Mouse (Mus musculus): Measurements from ENCODE around the gene Nos1ap. TPM values are rescaled to one million over a fixed set of nuclear protein-coding genes. Genes with fewer than 3 reads are reported as not detected.

The Nos1ap gene
- polyA plus RNA-seq, 1 experiment from 2014 or later = 14.8 TPM

DNA sequence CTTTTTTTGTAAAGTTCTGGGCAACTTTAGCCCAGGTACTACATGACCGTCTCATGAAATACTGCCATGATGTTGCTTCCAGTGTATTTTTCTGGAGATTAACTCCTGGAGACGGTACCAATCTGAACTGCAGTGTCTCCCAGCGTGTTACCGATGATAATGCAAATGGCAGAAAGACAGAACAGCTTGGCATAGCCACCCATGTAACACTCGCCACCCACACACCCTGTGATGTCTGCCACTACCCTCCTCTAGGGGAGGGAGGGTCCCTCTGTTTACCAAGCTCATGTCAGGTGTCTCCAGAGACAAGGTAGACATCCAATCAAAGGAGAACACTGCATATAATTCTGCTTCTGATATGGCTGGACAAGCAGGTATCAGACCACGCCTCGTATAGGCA, 70.0 kb downstream of the Nos1ap start:
- Histone ChIP-seq H3K4me3 (ENCODE audit: low read length) (no peak overlapping the region), H3K9me3 (ENCODE audit: control insufficient read depth, low read length) (no peaks in the 10 kb centered on the region), H3K4me1 (ENCODE audit: control insufficient read depth, insufficient read depth, low read depth, low read length) (peaks cover 5% of the 10 kb centered on the region; the same call in 1 of the 2 replicates), H3K36me3 (ENCODE audit: control insufficient read depth, insufficient read depth, low read length) (no peaks in the 10 kb centered on the region), H3K9ac (ENCODE audit: low read depth, low read length) (no peak overlapping the region), H3K27me3 (replicated peaks; ENCODE audit: control insufficient read depth, insufficient read depth, low read length) (no peaks in the 10 kb centered on the region), H3K27ac (ENCODE audit: low read depth, low read length) (no peak overlapping the region), H3K4me2 (ENCODE audit: low read length) (no peak overlapping the region)
- WGBS = 99% methylated on average over 7 of the region's 7 CpGs
- ATAC-seq = no peak

GRCm38 (mm10) chr1:170516182-170516581, 73.5 kb downstream of the Nos1ap start:
- 86% methylated on average over 6 of the region's 6 CpGs for WGBS
- Histone ChIP-seq H3K36me3 (ENCODE audit: control insufficient read depth, insufficient read depth, low read length) (no peaks in the 10 kb centered on the region), H3K4me1 (ENCODE audit: control insufficient read depth, insufficient read depth, low read depth, low read length) (peaks cover 3% of the 10 kb centered on the region; the same call in 1 of the 2 replicates), H3K27ac (ENCODE audit: low read depth, low read length) (no peak overlapping the region), H3K9ac (ENCODE audit: low read depth, low read length) (no peak overlapping the region), H3K27me3 (replicated peaks; ENCODE audit: control insufficient read depth, insufficient read depth, low read length) (no peaks in the 10 kb centered on the region), H3K4me3 (ENCODE audit: low read length) (no peak overlapping the region), H3K9me3 (ENCODE audit: control insufficient read depth, low read length) (no peaks in the 10 kb centered on the region), H3K4me2 (ENCODE audit: low read length) (no peak overlapping the region)
- ATAC-seq = no peak

DNA sequence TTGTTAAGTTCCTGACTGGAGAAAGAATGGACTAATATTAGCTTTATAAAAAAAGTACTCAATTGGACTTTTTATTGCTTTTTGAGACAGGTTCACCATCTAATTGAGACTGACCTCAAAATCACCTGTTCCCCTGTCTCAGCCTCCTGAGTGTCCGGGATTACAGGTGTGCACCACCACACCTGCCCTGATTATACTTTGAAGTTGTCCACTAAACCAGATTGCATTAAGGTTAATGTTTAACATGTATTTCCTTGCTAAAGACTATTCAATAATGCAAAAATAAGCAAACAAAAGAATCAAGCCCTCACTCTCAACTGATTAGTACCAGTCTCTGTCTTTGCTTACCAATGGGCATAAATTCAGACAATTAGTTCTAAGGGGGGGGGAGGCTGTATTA, 74.2 kb downstream of the Nos1ap start:
- H3K4me1 ChIP-seq (ENCODE audit: control insufficient read depth, insufficient read depth, low read depth, low read length) = peaks cover 3% of the 10 kb centered on the region; the same call in 1 of the 2 replicates
- ATAC-seq = no peak
- H3K9ac ChIP-seq (ENCODE audit: low read depth, low read length) = no peak overlapping the region
- no peak overlapping the region for H3K27ac ChIP-seq (ENCODE audit: low read depth, low read length)
- no peaks in the 10 kb centered on the region for H3K36me3 ChIP-seq (ENCODE audit: control insufficient read depth, insufficient read depth, low read length)
- WGBS = 75% methylated on average over 1 of the region's 1 CpGs
- H3K27me3 ChIP-seq (replicated peaks; ENCODE audit: control insufficient read depth, insufficient read depth, low read length) = no peaks in the 10 kb centered on the region
- no peaks in the 10 kb centered on the region for H3K9me3 ChIP-seq (ENCODE audit: control insufficient read depth, low read length)
- no peak overlapping the region for H3K4me3 ChIP-seq (ENCODE audit: low read length)
- H3K4me2 ChIP-seq (ENCODE audit: low read length) = no peak overlapping the region

- no peak overlapping the region for H3K4me3 ChIP-seq (ENCODE audit: low read length)
- ATAC-seq = no peak
- H3K4me2 ChIP-seq (ENCODE audit: low read length) = no peak overlapping the region
- H3K9ac ChIP-seq (ENCODE audit: low read depth, low read length) = no peak overlapping the region
- H3K36me3 ChIP-seq (ENCODE audit: control insufficient read depth, insufficient read depth, low read length) = no peaks in the 10 kb centered on the region
- H3K4me1 ChIP-seq (ENCODE audit: control insufficient read depth, insufficient read depth, low read depth, low read length) = peaks cover 3% of the 10 kb centered on the region; the same call in 1 of the 2 replicates
- H3K27ac ChIP-seq (ENCODE audit: low read depth, low read length) = no peak overlapping the region
- H3K27me3 ChIP-seq (replicated peaks; ENCODE audit: control insufficient read depth, insufficient read depth, low read length) = no peaks in the 10 kb centered on the region
- H3K9me3 ChIP-seq (ENCODE audit: control insufficient read depth, low read length) = no peaks in the 10 kb centered on the region
- 54% methylated on average over 12 of the region's 12 CpGs for whole genome bisulfite sequencing
These were observed 75.4 kb downstream of the Nos1ap start for GRCm38 (mm10) chr1:170514226-170514625.

- Histone ChIP-seq H3K9ac (ENCODE audit: low read depth, low read length) (no peak overlapping the region), H3K4me2 (ENCODE audit: low read length) (no peak overlapping the region), H3K27ac (ENCODE audit: low read depth, low read length) (no peak overlapping the region), H3K4me3 (ENCODE audit: low read length) (no peak overlapping the region), H3K4me1 (ENCODE audit: control insufficient read depth, insufficient read depth, low read depth, low read length) (peaks cover 3% of the 10 kb centered on the region; the same call in 1 of the 2 replicates), H3K9me3 (ENCODE audit: control insufficient read depth, low read length) (no peaks in the 10 kb centered on the region), H3K36me3 (ENCODE audit: control insufficient read depth, insufficient read depth, low read length) (no peaks in the 10 kb centered on the region), H3K27me3 (replicated peaks; ENCODE audit: control insufficient read depth, insufficient read depth, low read length) (no peaks in the 10 kb centered on the region)
- peak; percentile 83 for ATAC-seq
- WGBS = 39% methylated on average over 3 of the region's 3 CpGs
These were observed 77.1 kb downstream of the Nos1ap start for GRCm38 (mm10) chr1:170512429-170513097.

GRCm38 (mm10) chr1:170510595-170511240, 78.9 kb downstream of the Nos1ap start:
- ATAC-seq = no peak
- no peaks in the 10 kb centered on the region for H3K27me3 ChIP-seq (replicated peaks; ENCODE audit: control insufficient read depth, insufficient read depth, low read length)

GRCm38 (mm10) chr1:170506309-170506708, 83.4 kb downstream of the Nos1ap start:
- ATAC-seq = no peak
- Histone ChIP-seq H3K9me3 (ENCODE audit: control insufficient read depth, low read length) (no peaks in the 10 kb centered on the region), H3K4me1 (ENCODE audit: control insufficient read depth, insufficient read depth, low read depth, low read length) (peaks cover 16% of the 10 kb centered on the region), H3K9ac (ENCODE audit: low read depth, low read length) (no peak overlapping the region), H3K4me2 (ENCODE audit: low read length) (no peak overlapping the region), H3K4me3 (ENCODE audit: low read length) (no peak overlapping the region), H3K27ac (ENCODE audit: low read depth, low read length) (0 out of 2 replicates have a peak overlapping the region, but pooled peaks have one; percentile 9), H3K36me3 (ENCODE audit: control insufficient read depth, insufficient read depth, low read length) (no peaks in the 10 kb centered on the region), H3K27me3 (replicated peaks; ENCODE audit: control insufficient read depth, insufficient read depth, low read length) (no peaks in the 10 kb centered on the region)
- 59% methylated on average over 6 of the region's 6 CpGs for WGBS

More at GRCm38 (mm10) chr1:170510595-170511240, 78.9 kb downstream of the Nos1ap start:
- 66% methylated on average over 3 of the region's 3 CpGs for WGBS
- Histone ChIP-seq H3K4me2 (ENCODE audit: low read length) (no peak overlapping the region), H3K27ac (ENCODE audit: low read depth, low read length) (no peak overlapping the region), H3K9ac (ENCODE audit: low read depth, low read length) (no peak overlapping the region), H3K36me3 (ENCODE audit: control insufficient read depth, insufficient read depth, low read length) (no peaks in the 10 kb centered on the region), H3K4me1 (ENCODE audit: control insufficient read depth, insufficient read depth, low read depth, low read length) (peaks cover 5% of the 10 kb centered on the region; the same call in 1 of the 2 replicates), H3K9me3 (ENCODE audit: control insufficient read depth, low read length) (no peaks in the 10 kb centered on the region), H3K4me3 (ENCODE audit: low read length) (no peak overlapping the region)

DNA sequence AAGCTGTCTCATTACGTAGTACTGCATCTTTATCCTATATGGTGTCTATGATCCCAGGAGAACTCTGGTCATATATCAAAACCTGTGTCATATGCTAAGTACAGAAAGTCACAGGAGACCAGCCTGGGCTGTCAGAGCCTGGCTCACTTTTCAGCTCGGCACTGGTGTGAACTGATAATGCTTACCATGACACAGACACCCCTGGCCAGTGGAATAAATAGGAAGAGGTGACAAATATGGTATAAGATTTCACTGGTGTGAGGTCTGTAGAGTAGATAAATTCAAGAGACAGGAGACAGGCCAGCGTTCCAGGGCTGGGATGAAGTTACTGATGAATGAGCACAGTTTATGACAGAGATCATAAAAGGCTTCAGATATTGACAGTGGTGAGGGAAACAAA, 84.6 kb downstream of the Nos1ap start:
- Histone ChIP-seq H3K9ac (ENCODE audit: low read depth, low read length) (no peak overlapping the region), H3K9me3 (ENCODE audit: control insufficient read depth, low read length) (no peaks in the 10 kb centered on the region), H3K4me3 (ENCODE audit: low read length) (no peak overlapping the region), H3K4me2 (ENCODE audit: low read length) (no peak overlapping the region), H3K27me3 (replicated peaks; ENCODE audit: control insufficient read depth, insufficient read depth, low read length) (no peaks in the 10 kb centered on the region), H3K27ac (ENCODE audit: low read depth, low read length) (no peak overlapping the region), H3K36me3 (ENCODE audit: control insufficient read depth, insufficient read depth, low read length) (no peaks in the 10 kb centered on the region), H3K4me1 (ENCODE audit: control insufficient read depth, insufficient read depth, low read depth, low read length) (peaks cover 16% of the 10 kb centered on the region)
- WGBS = 78% methylated on average over 3 of the region's 3 CpGs
- ATAC-seq = no peak

- H3K4me3 ChIP-seq (ENCODE audit: low read length) = no peak overlapping the region
- no peaks in the 10 kb centered on the region for H3K36me3 ChIP-seq (ENCODE audit: control insufficient read depth, insufficient read depth, low read length)
- 71% methylated on average over 4 of the region's 4 CpGs for WGBS
- no peaks in the 10 kb centered on the region for H3K27me3 ChIP-seq (replicated peaks; ENCODE audit: control insufficient read depth, insufficient read depth, low read length)
- H3K4me1 ChIP-seq (ENCODE audit: control insufficient read depth, insufficient read depth, low read depth, low read length) = peaks cover 16% of the 10 kb centered on the region
- ATAC-seq = no peak
- no peak overlapping the region for H3K4me2 ChIP-seq (ENCODE audit: low read length)
- no peaks in the 10 kb centered on the region for H3K9me3 ChIP-seq (ENCODE audit: control insufficient read depth, low read length)
- no peak overlapping the region for H3K9ac ChIP-seq (ENCODE audit: low read depth, low read length)
- no peak overlapping the region for H3K27ac ChIP-seq (ENCODE audit: low read depth, low read length)
These were observed 85.3 kb downstream of the Nos1ap start for GRCm38 (mm10) chr1:170504378-170504777.
